ENCODE assay signal across 28 mouse cellular contexts in genomic region chr10:17374047-17374446, GRCm38 (mm10).
DNase-seq lines count a peak whose midpoint lies in the region; ATAC-seq lines count a peak whose summit lies in the region.
"Had no signal": no experiment of that assay in that cellular context is flagged by ENCODE, and none has a peak within 500 bp of the region (broad histone marks: within the 10 kb centered on the region; RNA-seq: fewer than 3 reads in every experiment).

No protein-coding gene starts in this region.

- ATAC-seq in embryonic facial prominence, embryonic 11.5 days (replicated peaks; ENCODE audit: insufficient number of reproducible peaks, low FRiP score, low TSS enrichment, low read depth): no peak
- peak; percentile 91 for ATAC-seq in kidney, embryonic 15.5 days (replicated peaks; ENCODE audit: low FRiP score)
- ATAC-seq in midbrain, embryonic 11.5 days (ENCODE audit: low FRiP score): no peak
- ATAC-seq in midbrain, embryonic 16.5 days: no peak
- ATAC-seq: forebrain, embryonic 13.5 days; forebrain, embryonic 16.5 days; hindbrain, postnatal 0 days; inflammation-experienced regulatory T-cells, adult 6 months; Patski had no signal

- no peak overlapping the region for H3K4me3 ChIP-seq in embryonic facial prominence, embryonic 11.5 days (ENCODE audit: low read depth, low read length)
- no peak overlapping the region for H3K4me3 ChIP-seq in embryonic facial prominence, embryonic 10.5 days
- no peak overlapping the region for H3K4me3 ChIP-seq in kidney, embryonic 15.5 days (replicated peaks)
- no peak overlapping the region for H3K4me3 ChIP-seq in midbrain, embryonic 11.5 days (ENCODE audit: low read depth, low read length)
- no peak overlapping the region for H3K4me3 ChIP-seq in midbrain, embryonic 16.5 days (ENCODE audit: low read depth, low read length)
- H3K4me3 ChIP-seq: forebrain, embryonic 10.5 days; forebrain, embryonic 13.5 days; heart, adult 2 months; heart, embryonic 10.5 days; heart, embryonic 13.5 days had no signal

- no peaks in the 10 kb centered on the region for H3K4me1 ChIP-seq in embryonic facial prominence, embryonic 11.5 days (ENCODE audit: control insufficient read depth, insufficient read depth, low read length)
- peaks cover 7% of the 10 kb centered on the region for H3K4me1 ChIP-seq in embryonic facial prominence, embryonic 10.5 days
- peaks cover 3% of the 10 kb centered on the region; the same call in 1 of the 2 replicates for H3K4me1 ChIP-seq in kidney, embryonic 15.5 days
- no peaks in the 10 kb centered on the region for H3K4me1 ChIP-seq in midbrain, embryonic 11.5 days (ENCODE audit: control insufficient read depth, insufficient read depth, low read length)
- H3K4me1 ChIP-seq in midbrain, embryonic 16.5 days (ENCODE audit: control insufficient read depth, insufficient read depth, low read length): no peaks in the 10 kb centered on the region
- H3K4me1 ChIP-seq: forebrain, embryonic 13.5 days; heart, embryonic 10.5 days; heart, embryonic 13.5 days had no signal

- no peak overlapping the region for H3K9ac ChIP-seq in embryonic facial prominence, embryonic 11.5 days (replicated peaks; ENCODE audit: low read length)
- no peak overlapping the region for H3K9ac ChIP-seq in kidney, embryonic 15.5 days
- no peak overlapping the region for H3K9ac ChIP-seq in midbrain, embryonic 11.5 days (ENCODE audit: low read length)
- H3K9ac ChIP-seq in midbrain, embryonic 16.5 days (ENCODE audit: low read depth, low read length): no peak overlapping the region
- H3K9ac ChIP-seq: forebrain, embryonic 13.5 days; heart, embryonic 13.5 days; hindbrain, embryonic 14.5 days had no signal

- no peaks in the 10 kb centered on the region for H3K27me3 ChIP-seq in embryonic facial prominence, embryonic 11.5 days (ENCODE audit: control insufficient read depth, insufficient read depth, low read length)
- no peaks in the 10 kb centered on the region for H3K27me3 ChIP-seq in embryonic facial prominence, embryonic 10.5 days (replicated peaks; ENCODE audit: low read depth, poor library complexity, severe bottlenecking)
- no peaks in the 10 kb centered on the region for H3K27me3 ChIP-seq in kidney, embryonic 15.5 days
- no peaks in the 10 kb centered on the region for H3K27me3 ChIP-seq in midbrain, embryonic 11.5 days (ENCODE audit: control insufficient read depth, insufficient read depth, low read length)
- no peaks in the 10 kb centered on the region for H3K27me3 ChIP-seq in midbrain, embryonic 16.5 days (ENCODE audit: control insufficient read depth, insufficient read depth, low read depth, low read length)
- H3K27me3 ChIP-seq: CH12.LX; forebrain, embryonic 13.5 days; heart, embryonic 13.5 days; Patski had no signal

- no peaks in the 10 kb centered on the region for H3K36me3 ChIP-seq in embryonic facial prominence, embryonic 11.5 days (replicated peaks; ENCODE audit: control insufficient read depth, insufficient read depth, low read depth, low read length)
- H3K36me3 ChIP-seq in embryonic facial prominence, embryonic 10.5 days (replicated peaks): no peaks in the 10 kb centered on the region
- H3K36me3 ChIP-seq in kidney, embryonic 15.5 days: no peaks in the 10 kb centered on the region
- no peaks in the 10 kb centered on the region for H3K36me3 ChIP-seq in midbrain, embryonic 11.5 days (ENCODE audit: control insufficient read depth, insufficient read depth, low read length)
- no peaks in the 10 kb centered on the region for H3K36me3 ChIP-seq in midbrain, embryonic 16.5 days (ENCODE audit: control insufficient read depth, insufficient read depth, low read length)
- H3K36me3 ChIP-seq: forebrain, embryonic 10.5 days; G1E; heart, embryonic 10.5 days; heart, embryonic 13.5 days had no signal

- WGBS in embryonic facial prominence, embryonic 11.5 days: 31% methylated on average over 2 of the region's 2 CpGs
- WGBS in embryonic facial prominence, embryonic 10.5 days: 22% methylated on average over 2 of the region's 2 CpGs
- WGBS in kidney, embryonic 15.5 days: 26% methylated on average over 2 of the region's 2 CpGs
- WGBS in midbrain, embryonic 11.5 days: 52% methylated on average over 2 of the region's 2 CpGs
- 59% methylated on average over 2 of the region's 2 CpGs for WGBS in midbrain, embryonic 16.5 days

- H3K27ac ChIP-seq in embryonic facial prominence, embryonic 11.5 days (replicated peaks; ENCODE audit: low read depth, low read length): no peak overlapping the region
- H3K27ac ChIP-seq in embryonic facial prominence, embryonic 10.5 days (replicated peaks): no peak overlapping the region
- no peak overlapping the region for H3K27ac ChIP-seq in kidney, embryonic 15.5 days
- H3K27ac ChIP-seq in midbrain, embryonic 11.5 days (ENCODE audit: low read depth, low read length): no peak overlapping the region
- H3K27ac ChIP-seq in midbrain, embryonic 16.5 days (ENCODE audit: low read length): no peak overlapping the region
- H3K27ac ChIP-seq: forebrain, embryonic 10.5 days; forebrain, embryonic 13.5 days; heart, adult 2 months; heart, embryonic 10.5 days; heart, embryonic 13.5 days; hindbrain, embryonic 14.5 days; hindbrain, postnatal 0 days had no signal

- no peak overlapping the region for H3K4me2 ChIP-seq in embryonic facial prominence, embryonic 11.5 days (ENCODE audit: low read depth, low read length)
- no peak overlapping the region for H3K4me2 ChIP-seq in kidney, embryonic 15.5 days
- no peak overlapping the region for H3K4me2 ChIP-seq in midbrain, embryonic 11.5 days
- no peak overlapping the region for H3K4me2 ChIP-seq in midbrain, embryonic 16.5 days (ENCODE audit: low read length)
- H3K4me2 ChIP-seq: forebrain, embryonic 13.5 days; heart, embryonic 13.5 days; hindbrain, embryonic 14.5 days had no signal

- H3K9me3 ChIP-seq in embryonic facial prominence, embryonic 11.5 days (replicated peaks; ENCODE audit: control insufficient read depth, low read length): no peaks in the 10 kb centered on the region
- H3K9me3 ChIP-seq in embryonic facial prominence, embryonic 10.5 days: no peaks in the 10 kb centered on the region
- H3K9me3 ChIP-seq in kidney, embryonic 15.5 days (replicated peaks): no peaks in the 10 kb centered on the region
- H3K9me3 ChIP-seq in midbrain, embryonic 11.5 days (ENCODE audit: control insufficient read depth, low read length): no peaks in the 10 kb centered on the region
- H3K9me3 ChIP-seq in midbrain, embryonic 16.5 days (replicated peaks; ENCODE audit: control insufficient read depth, low read length, poor library complexity, severe bottlenecking): no peaks in the 10 kb centered on the region
- H3K9me3 ChIP-seq: forebrain, embryonic 10.5 days; forebrain, embryonic 13.5 days; G1E; heart, embryonic 10.5 days; heart, embryonic 13.5 days had no signal

- peak; percentile 12 for DNase-seq in embryonic facial prominence, embryonic 11.5 days (ENCODE audit: low spot score)
- no peak for DNase-seq in embryonic facial prominence, embryonic 10.5 days (ENCODE audit: low spot score)
- no peak for DNase-seq in kidney, adult 8-10 months
- peak; percentile 75 for DNase-seq in midbrain, embryonic 11.5 days (ENCODE audit: low spot score, missing footprints)
- no peak for DNase-seq in urinary bladder, postnatal 4 days (ENCODE audit: low spot score in 2 of 2)
- DNase-seq: adrenal gland, postnatal 10 days; adrenal gland, postnatal 36 days; B cell, adult 2 months; cerebellum, adult 18-20 months; cerebellum, adult 9-10 months; cerebellum, postnatal 14 days; gastrocnemius, postnatal 10 days; gastrocnemius, postnatal 36 days; heart, adult 2 months; heart, postnatal 14 days had no signal

Comparison
In these comparisons a context has a peak if more than half of its experiments do, and no peak if none do; other contexts are left out.
1. DNase-seq: peak in embryonic facial prominence, embryonic 11.5 days (single experiment) and midbrain, embryonic 11.5 days (single experiment); none in embryonic facial prominence, embryonic 10.5 days (single experiment), kidney, adult 8-10 months (0 of 2) and urinary bladder, postnatal 4 days (0 of 2).